Mouse (Mus musculus) bone marrow macrophage, adult 2 months (primary cell): ENCODE measurements around the gene Hnrnpll. TPM values are rescaled to one million over a fixed set of nuclear protein-coding genes. Genes with fewer than 3 reads are reported as not detected.
"Not testable (repeated sequence)": the region's sequence is repeated elsewhere in the genome, so short reads cannot be mapped to it uniquely, and the experiment has no call there.

Source experiments
- H3K27ac ChIP-seq: 2 replicates; pipeline ENCODE4 v1.5.1; 2012; ENCODE audit warnings: low read depth, low read length; ENCODE audit not compliant: insufficient read depth
- H3K4me1 ChIP-seq: 2 replicates; pipeline ENCODE4 v1.6.1; 2012; ENCODE audit warnings: low read length; ENCODE audit not compliant: control insufficient read depth, insufficient read depth
- H3K4me3 ChIP-seq: 2 replicates; pipeline ENCODE4 v1.5.1; 2012; ENCODE audit warnings: mild to moderate bottlenecking, low read length, moderate library complexity; ENCODE audit not compliant: insufficient read depth
- CTCF ChIP-seq: IDR thresholded peaks from 2 replicates; pipeline ENCODE4 v1.5.1; 2012; ENCODE audit warnings: low read depth, mild to moderate bottlenecking, low read length, moderate library complexity
- POLR2A ChIP-seq: IDR thresholded peaks from 2 replicates; pipeline ENCODE4 v1.6.1; 2012; ENCODE audit warnings: mild to moderate bottlenecking, low read depth, low read length, borderline replicate concordance
- polyA plus RNA-seq: library from polyadenylated mRNA; stranded (reverse); fragments of >200 nt; gene quantifications from 2 replicates; pipeline ENCODE4 v1.2.4, GENCODE M21; 2012; ENCODE audit not compliant: missing spikeins, insufficient read depth, insufficient read length

Hnrnpll gene
- polyA plus RNA-seq, 1 experiment = 44.9 TPM

- Histone ChIP-seq H3K27ac (no peak overlapping the region), H3K4me1 (peaks cover 9% of the 10 kb centered on the region), H3K4me3 (peak overlapping the region; percentile 89)
- TF ChIP-seq CTCF = no peak
- no peak for TF ChIP-seq POLR2A
These were observed 2.0 kb downstream of the Hnrnpll start for GRCm38 (mm10) chr17:80060151-80060550.

GRCm38 (mm10) chr17:80059731-80060130 lies 2.4 kb downstream of the Hnrnpll start:
- peaks cover 9% of the 10 kb centered on the region for H3K4me1 ChIP-seq
- TF ChIP-seq POLR2A (no peak), CTCF (no peak)

GRCm38 (mm10) chr17:80058501-80058900 lies 3.6 kb downstream of the Hnrnpll start:
- no peak for TF ChIP-seq CTCF
- no peak for TF ChIP-seq POLR2A

More at GRCm38 (mm10) chr17:80059731-80060130, 2.4 kb downstream of the Hnrnpll start:
- Histone ChIP-seq H3K27ac (no peak overlapping the region), H3K4me3 (peak overlapping the region; percentile 28; the same call in 1 of the 2 replicates)

GRCm38 (mm10) chr17:80053931-80054734 lies 8.0 kb downstream of the Hnrnpll start:
- H3K4me1 ChIP-seq = peaks cover 5% of the 10 kb centered on the region; the same call in 1 of the 2 replicates
- H3K4me3 ChIP-seq = no peak overlapping the region
- H3K27ac ChIP-seq = no peak overlapping the region
- TF ChIP-seq POLR2A (no peak), CTCF (no peak)

More at GRCm38 (mm10) chr17:80058501-80058900, 3.6 kb downstream of the Hnrnpll start:
- Histone ChIP-seq H3K4me3 (no peak overlapping the region), H3K4me1 (peaks cover 9% of the 10 kb centered on the region), H3K27ac (no peak overlapping the region)

GRCm38 (mm10) chr17:80051682-80052081 lies 10.5 kb downstream of the Hnrnpll start:
- Histone ChIP-seq H3K27ac (no peak overlapping the region), H3K4me1 (no peaks in the 10 kb centered on the region), H3K4me3 (no peak overlapping the region)
- TF ChIP-seq POLR2A (no peak), CTCF (no peak)

GRCm38 (mm10) chr17:80049300-80049699 lies 12.8 kb downstream of the Hnrnpll start:
- not testable (repeated sequence) for H3K27ac ChIP-seq, H3K4me1 ChIP-seq, H3K4me3 ChIP-seq

- TF ChIP-seq POLR2A (no peak), CTCF (no peak)
- Histone ChIP-seq H3K27ac (no peak overlapping the region), H3K4me1 (no peaks in the 10 kb centered on the region), H3K4me3 (no peak overlapping the region)
These were observed 13.9 kb downstream of the Hnrnpll start for GRCm38 (mm10) chr17:80048230-80048629.

- no peak for TF ChIP-seq CTCF
- no peak for TF ChIP-seq POLR2A
- H3K4me1 ChIP-seq = peaks cover 3% of the 10 kb centered on the region
- H3K27ac ChIP-seq = no peak overlapping the region
- no peak overlapping the region for H3K4me3 ChIP-seq
These were observed 20.4 kb downstream of the Hnrnpll start for GRCm38 (mm10) chr17:80041739-80042138.

GRCm38 (mm10) chr17:80028675-80029074 lies 33.5 kb downstream of the Hnrnpll start:
- Histone ChIP-seq H3K4me1 (no peaks in the 10 kb centered on the region), H3K27ac (no peak overlapping the region), H3K4me3 (no peak overlapping the region)
- TF ChIP-seq CTCF = no peak
- TF ChIP-seq POLR2A = no peak

- Histone ChIP-seq H3K4me1 (no peaks in the 10 kb centered on the region), H3K27ac (no peak overlapping the region), H3K4me3 (no peak overlapping the region)
- TF ChIP-seq CTCF = no peak
- no peak for TF ChIP-seq POLR2A
These were observed 35.8 kb downstream of the Hnrnpll start for GRCm38 (mm10) chr17:80026189-80026936.
